Mouse (Mus musculus): ENCODE measurements at regions not wholly inside any gene's neighbourhood (a gene's known extent, or its start where the extent isn't known, plus 50 kb on each side); places are given as distances from the start of the nearest gene placed in this dataset.

- no peaks in the 10 kb centered on the region for H3K4me1 ChIP-seq (ENCODE audit: control insufficient read depth in 2 of 2, insufficient read depth in 2 of 2, low read length in 2 of 2, poor library complexity in 1 of 2)
- no peaks in the 10 kb centered on the region for H3K9me3 ChIP-seq (ENCODE audit: control insufficient read depth, insufficient read depth, low read depth, low read length)
- no peak overlapping the region for H3K27ac ChIP-seq (ENCODE audit: insufficient read depth, low read depth, low read length, poor library complexity, severe bottlenecking)
- no peak overlapping the region for H3K9ac ChIP-seq (ENCODE audit: insufficient read depth, low read depth, low read length, poor library complexity, severe bottlenecking)
- DNase-seq (ENCODE audit: low read depth, low spot score) = no peak
- in situ Hi-C loops (cut with MboI; ENCODE audit: low sequenced_read_pairs in 2 of 2, unreplicated experiment in 2 of 2) = no loop called here
- no peaks in the 10 kb centered on the region for H3K36me3 ChIP-seq (ENCODE audit: control insufficient read depth, insufficient read depth, low read length, poor library complexity, severe bottlenecking)
- H3K4me3 ChIP-seq (ENCODE audit: insufficient read depth in 1 of 2, low read depth in 1 of 2, low read length in 2 of 2, poor library complexity in 1 of 2, severe bottlenecking in 1 of 2) = no peak overlapping the region
- TF ChIP-seq CHD2 (IDR thresholded peaks at IDR 0.05; ENCODE audit: low read depth, low read length) (no peak), ZC3H11A (IDR thresholded peaks at IDR 0.05; ENCODE audit: borderline replicate concordance, low read depth, low read length) (no peak), HCFC1 (IDR thresholded peaks at IDR 0.05; ENCODE audit: borderline replicate concordance, insufficient read depth, low read length) (no peak), ZNF384 (IDR thresholded peaks at IDR 0.05; ENCODE audit: low read depth, low read length) (no peak), MAFK (IDR thresholded peaks at IDR 0.05; ENCODE audit: insufficient read depth, low read depth, low read length) (no peak)
Observed at GRCm38 (mm10) chr5:40735660-40736059, 972.3 kb downstream of the Rab28 start.

- TF ChIP-seq ZNF384 (IDR thresholded peaks at IDR 0.05; ENCODE audit: low read depth, low read length) = peak; percentile 64; the same call in 1 of the 2 replicates
- TF ChIP-seq HCFC1 (IDR thresholded peaks at IDR 0.05; ENCODE audit: borderline replicate concordance, insufficient read depth, low read length) = no peak
Observed at GRCm38 (mm10) chr5:40733844-40734566, 974.0 kb downstream of the Rab28 start.

GRCm38 (mm10) chr5:40714497-40715128 lies 959.3 kb upstream of the Hs3st1 start:
- Histone ChIP-seq H3K4me3 (ENCODE audit: insufficient read depth in 1 of 2, low read depth in 1 of 2, low read length in 2 of 2, poor library complexity in 1 of 2, severe bottlenecking in 1 of 2) (no peak overlapping the region), H3K4me1 (ENCODE audit: control insufficient read depth in 2 of 2, insufficient read depth in 2 of 2, low read length in 2 of 2, poor library complexity in 1 of 2) (no peaks in the 10 kb centered on the region), H3K27ac (ENCODE audit: insufficient read depth, low read depth, low read length, poor library complexity, severe bottlenecking) (no peak overlapping the region), H3K36me3 (ENCODE audit: control insufficient read depth, insufficient read depth, low read length, poor library complexity, severe bottlenecking) (no peaks in the 10 kb centered on the region), H3K9me3 (ENCODE audit: control insufficient read depth, insufficient read depth, low read depth, low read length) (no peaks in the 10 kb centered on the region), H3K9ac (ENCODE audit: insufficient read depth, low read depth, low read length, poor library complexity, severe bottlenecking) (no peak overlapping the region)
- in situ Hi-C loops (cut with MboI; ENCODE audit: low sequenced_read_pairs in 2 of 2, unreplicated experiment in 2 of 2) = no loop called here
- TF ChIP-seq MAFK (IDR thresholded peaks at IDR 0.05; ENCODE audit: insufficient read depth, low read depth, low read length) (no peak), CHD2 (IDR thresholded peaks at IDR 0.05; ENCODE audit: low read depth, low read length) (no peak), ZC3H11A (IDR thresholded peaks at IDR 0.05; ENCODE audit: borderline replicate concordance, low read depth, low read length) (no peak)
- DNase-seq (ENCODE audit: low read depth, low spot score) = no peak

More at GRCm38 (mm10) chr5:40733844-40734566, 974.0 kb downstream of the Rab28 start:
- H3K27ac ChIP-seq (ENCODE audit: insufficient read depth, low read depth, low read length, poor library complexity, severe bottlenecking) = no peak overlapping the region
- no peak overlapping the region for H3K9ac ChIP-seq (ENCODE audit: insufficient read depth, low read depth, low read length, poor library complexity, severe bottlenecking)
- DNase-seq (ENCODE audit: low read depth, low spot score) = no peak
- in situ Hi-C loops (cut with MboI; ENCODE audit: low sequenced_read_pairs in 2 of 2, unreplicated experiment in 2 of 2) = no loop called here
- H3K36me3 ChIP-seq (ENCODE audit: control insufficient read depth, insufficient read depth, low read length, poor library complexity, severe bottlenecking) = no peaks in the 10 kb centered on the region
- no peaks in the 10 kb centered on the region for H3K4me1 ChIP-seq (ENCODE audit: control insufficient read depth in 2 of 2, insufficient read depth in 2 of 2, low read length in 2 of 2, poor library complexity in 1 of 2)
- no peaks in the 10 kb centered on the region for H3K9me3 ChIP-seq (ENCODE audit: control insufficient read depth, insufficient read depth, low read depth, low read length)
- no peak overlapping the region for H3K4me3 ChIP-seq (ENCODE audit: insufficient read depth in 1 of 2, low read depth in 1 of 2, low read length in 2 of 2, poor library complexity in 1 of 2, severe bottlenecking in 1 of 2)

GRCm38 (mm10) chr5:40701651-40702050 lies 946.4 kb upstream of the Hs3st1 start:
- no peak for DNase-seq (ENCODE audit: low read depth, low spot score)
- TF ChIP-seq ZC3H11A (IDR thresholded peaks at IDR 0.05; ENCODE audit: borderline replicate concordance, low read depth, low read length) (no peak), MAFK (IDR thresholded peaks at IDR 0.05; ENCODE audit: insufficient read depth, low read depth, low read length) (no peak), CHD2 (IDR thresholded peaks at IDR 0.05; ENCODE audit: low read depth, low read length) (no peak), ZNF384 (IDR thresholded peaks at IDR 0.05; ENCODE audit: low read depth, low read length) (no peak), HCFC1 (IDR thresholded peaks at IDR 0.05; ENCODE audit: borderline replicate concordance, insufficient read depth, low read length) (no peak)
- H3K4me1 ChIP-seq (ENCODE audit: control insufficient read depth in 2 of 2, insufficient read depth in 2 of 2, low read length in 2 of 2, poor library complexity in 1 of 2) = no peaks in the 10 kb centered on the region
- no peak overlapping the region for H3K27ac ChIP-seq (ENCODE audit: insufficient read depth, low read depth, low read length, poor library complexity, severe bottlenecking)
- no peak overlapping the region for H3K4me3 ChIP-seq (ENCODE audit: insufficient read depth in 1 of 2, low read depth in 1 of 2, low read length in 2 of 2, poor library complexity in 1 of 2, severe bottlenecking in 1 of 2)
- in situ Hi-C loops (cut with MboI; ENCODE audit: low sequenced_read_pairs in 2 of 2, unreplicated experiment in 2 of 2) = no loop called here
- H3K9ac ChIP-seq (ENCODE audit: insufficient read depth, low read depth, low read length, poor library complexity, severe bottlenecking) = no peak overlapping the region
- no peaks in the 10 kb centered on the region for H3K9me3 ChIP-seq (ENCODE audit: control insufficient read depth, insufficient read depth, low read depth, low read length)
- H3K36me3 ChIP-seq (ENCODE audit: control insufficient read depth, insufficient read depth, low read length, poor library complexity, severe bottlenecking) = no peaks in the 10 kb centered on the region
